8 mouse cellular contexts compared by ENCODE assay signal in the genomic region with DNA sequence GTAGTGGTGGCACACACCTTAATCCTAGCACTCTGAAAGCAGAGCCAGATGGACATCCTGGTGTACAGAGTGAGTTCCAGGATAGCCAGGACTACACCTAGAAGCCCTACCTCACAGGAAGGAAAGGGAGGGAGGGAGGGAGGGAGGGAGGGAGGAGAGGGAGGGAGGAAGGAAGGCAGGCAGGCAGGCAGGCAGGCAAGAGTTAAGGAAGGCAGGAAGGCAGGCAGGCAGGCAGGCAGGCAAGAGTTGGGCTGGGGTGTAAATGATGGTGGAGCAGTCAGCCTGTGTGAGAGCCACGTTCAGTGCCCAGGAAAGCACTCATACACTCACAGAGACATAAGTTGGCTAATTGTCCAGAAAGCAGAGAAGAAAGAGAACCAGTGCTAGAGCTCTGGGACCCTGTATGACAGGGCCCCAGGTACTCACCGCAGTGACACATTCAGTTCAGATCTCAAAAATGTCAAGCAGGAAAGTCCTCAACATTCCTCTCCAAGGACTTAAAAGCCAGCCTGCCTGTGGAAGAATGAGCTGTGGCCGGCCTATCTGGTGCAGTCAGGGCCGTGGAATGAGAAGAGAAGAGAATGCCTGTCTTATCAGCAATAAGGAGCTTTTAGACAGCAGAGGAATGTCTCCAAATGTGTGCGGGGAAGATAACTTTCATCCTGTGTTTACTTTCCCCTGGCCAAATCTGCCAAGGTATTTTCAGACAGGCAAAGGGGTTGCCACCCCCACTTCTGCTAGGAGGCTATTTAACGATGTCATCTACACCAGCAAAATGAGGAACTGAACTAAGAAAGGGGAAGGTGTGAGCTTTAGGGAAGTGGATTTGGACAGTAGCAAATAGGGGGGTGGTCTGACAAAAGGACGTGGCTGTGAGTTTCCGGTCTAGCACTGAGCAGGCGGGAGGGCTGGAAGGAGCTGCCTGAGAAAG. TPM values are rescaled to one million over a fixed set of nuclear protein-coding genes. Genes with fewer than 3 reads are reported as not detected.
A peak's percentile ranks its signal among the peaks of the same experiment; 100 is the strongest.
DNase-seq lines count a peak whose midpoint lies in the region; ATAC-seq lines count a peak whose summit lies in the region.

No protein-coding gene starts in this region.

- H3K27ac ChIP-seq in embryonic facial prominence, embryonic 14.5 days (replicated peaks; ENCODE audit: low read depth, low read length), result no peak overlapping the region
- no peak overlapping the region; the same call in 1 of the 2 replicates for H3K27ac ChIP-seq in embryonic facial prominence, embryonic 10.5 days (replicated peaks)
- H3K27ac ChIP-seq in heart, embryonic 13.5 days (replicated peaks), result peak overlapping the region; percentile 92

- H3K36me3 ChIP-seq in embryonic facial prominence, embryonic 14.5 days (ENCODE audit: control insufficient read depth, insufficient read depth, low read length), result peaks cover 61% of the 10 kb centered on the region
- peaks cover 79% of the 10 kb centered on the region for H3K36me3 ChIP-seq in embryonic facial prominence, embryonic 10.5 days (replicated peaks)
- peaks cover 40% of the 10 kb centered on the region for H3K36me3 ChIP-seq in heart, embryonic 13.5 days

- WGBS in embryonic facial prominence, embryonic 14.5 days, result 75% methylated on average over 9 of the region's 9 CpGs
- WGBS in embryonic facial prominence, embryonic 10.5 days, result 76% methylated on average over 9 of the region's 9 CpGs
- WGBS in heart, embryonic 13.5 days, result 4% methylated on average over 9 of the region's 9 CpGs

- DNase-seq in embryonic facial prominence, embryonic 14.5 days (ENCODE audit: low spot score), result peak; percentile 1
- DNase-seq in embryonic facial prominence, embryonic 10.5 days (ENCODE audit: low spot score), result no peak
- peak; percentile 93 for DNase-seq in 416B (ENCODE audit: low read depth)
- DNase-seq in lung, postnatal 36 days, result peak; percentile 71
- DNase-seq in cerebellum, adult 18-20 months, result no peak
- no peak for DNase-seq in adrenal gland, postnatal 4 days (ENCODE audit: low spot score in 2 of 2)

- H3K4me1 ChIP-seq in embryonic facial prominence, embryonic 14.5 days (ENCODE audit: control insufficient read depth, insufficient read depth, low read length), result no peaks in the 10 kb centered on the region
- peaks cover 4% of the 10 kb centered on the region; the same call in 1 of the 2 replicates for H3K4me1 ChIP-seq in embryonic facial prominence, embryonic 10.5 days
- peaks cover 41% of the 10 kb centered on the region for H3K4me1 ChIP-seq in heart, embryonic 13.5 days

- no peaks in the 10 kb centered on the region for H3K9me3 ChIP-seq in embryonic facial prominence, embryonic 14.5 days (ENCODE audit: control insufficient read depth, low read length)
- no peaks in the 10 kb centered on the region for H3K9me3 ChIP-seq in embryonic facial prominence, embryonic 10.5 days
- H3K9me3 ChIP-seq in heart, embryonic 13.5 days, result no peaks in the 10 kb centered on the region

- H3K4me2 ChIP-seq in embryonic facial prominence, embryonic 14.5 days (ENCODE audit: low read depth, low read length), result no peak overlapping the region
- peak overlapping the region; percentile 58 for H3K4me2 ChIP-seq in heart, embryonic 13.5 days

- H3K27me3 ChIP-seq in embryonic facial prominence, embryonic 14.5 days (replicated peaks; ENCODE audit: control insufficient read depth, insufficient read depth, low read length), result no peaks in the 10 kb centered on the region
- H3K27me3 ChIP-seq in embryonic facial prominence, embryonic 10.5 days (replicated peaks; ENCODE audit: low read depth, poor library complexity, severe bottlenecking), result no peaks in the 10 kb centered on the region
- no peaks in the 10 kb centered on the region for H3K27me3 ChIP-seq in heart, embryonic 13.5 days (replicated peaks)

- no peak for ATAC-seq in embryonic facial prominence, embryonic 14.5 days (ENCODE audit: low read depth)
- peak; percentile 57; the same call in 1 of the 2 replicates for ATAC-seq in heart, embryonic 13.5 days (ENCODE audit: extremely low read depth, insufficient number of reproducible peaks, low FRiP score, low TSS enrichment)
- ATAC-seq in cerebellum, adult (ENCODE audit: insufficient number of reproducible peaks, low FRiP score, low TSS enrichment), result no peak

- no peak overlapping the region for H3K4me3 ChIP-seq in embryonic facial prominence, embryonic 14.5 days (ENCODE audit: low read depth, low read length)
- no peak overlapping the region for H3K4me3 ChIP-seq in embryonic facial prominence, embryonic 10.5 days
- peak overlapping the region; percentile 17 for H3K4me3 ChIP-seq in heart, embryonic 13.5 days

- no peak overlapping the region; the same call in 1 of the 2 replicates for H3K9ac ChIP-seq in embryonic facial prominence, embryonic 14.5 days (ENCODE audit: low read depth, low read length)
- peak overlapping the region; percentile 61 for H3K9ac ChIP-seq in heart, embryonic 13.5 days

RNA-seq across cellular contexts. Expression of a gene that starts 6.1 kb away (rescaled TPM):
- 1.1 and 1.3 TPM in 2 replicates for polyA plus RNA-seq in embryonic facial prominence, embryonic 14.5 days (2014; fragmentation: Nextera tagmentation; extraction: Ambion mirVana)
- 2.3 and 2.7 TPM in 2 replicates for polyA plus RNA-seq in embryonic facial prominence, embryonic 10.5 days (2016; fragmentation: Nextera tagmentation; extraction: Ambion mirVana)
- 4.0 and 4.4 TPM in 2 replicates for polyA plus RNA-seq in heart, embryonic 13.5 days (2015; fragmentation: Nextera tagmentation; extraction: Ambion mirVana)
- 1 to 10 TPM; 1.9 to 2.4 TPM for total RNA-seq in adrenal gland, postnatal 4 days (2021)

RNA-seq across cellular contexts. Expression of a gene that starts 50.9 kb away (rescaled TPM):
- polyA plus RNA-seq in embryonic facial prominence, embryonic 14.5 days (2014; fragmentation: Nextera tagmentation; extraction: Ambion mirVana), result 21.2 and 21.4 TPM in 2 replicates
- polyA plus RNA-seq in embryonic facial prominence, embryonic 10.5 days (2016; fragmentation: Nextera tagmentation; extraction: Ambion mirVana), result 14.6 and 17.7 TPM in 2 replicates
- 11.8 and 13.2 TPM in 2 replicates for polyA plus RNA-seq in heart, embryonic 13.5 days (2015; fragmentation: Nextera tagmentation; extraction: Ambion mirVana)
- 10 to 100 TPM; 16.5 to 16.6 TPM for total RNA-seq in adrenal gland, postnatal 4 days (2021)

RNA-seq across cellular contexts. Expression of a gene that starts 51.5 kb away (rescaled TPM):
- 9.5 and 9.8 TPM in 2 replicates for polyA plus RNA-seq in embryonic facial prominence, embryonic 14.5 days (2014; fragmentation: Nextera tagmentation; extraction: Ambion mirVana)
- 9.4 and 10.0 TPM in 2 replicates for polyA plus RNA-seq in embryonic facial prominence, embryonic 10.5 days (2016; fragmentation: Nextera tagmentation; extraction: Ambion mirVana)
- polyA plus RNA-seq in heart, embryonic 13.5 days (2015; fragmentation: Nextera tagmentation; extraction: Ambion mirVana), result 6.3 and 6.4 TPM in 2 replicates
- total RNA-seq in adrenal gland, postnatal 4 days (2021), result 1 to 10 TPM; 8.9 to 9.4 TPM

Comparison
In these comparisons a context has a peak if more than half of its experiments do, and no peak if none do; other contexts are left out.
1. DNase-seq: peak in embryonic facial prominence, embryonic 14.5 days (single experiment), 416B (single experiment) and lung, postnatal 36 days (single experiment); none in embryonic facial prominence, embryonic 10.5 days (single experiment), cerebellum, adult 18-20 months (0 of 2) and adrenal gland, postnatal 4 days (0 of 2).